Mouse (Mus musculus) hindbrain, embryonic 10.5 days (tissue): ENCODE results near the gene Pcna. TPM values are rescaled to one million over a fixed set of nuclear protein-coding genes. Genes with fewer than 3 reads are reported as not detected.
"Not testable (repeated sequence)": the region's sequence is repeated elsewhere in the genome, so short reads cannot be mapped to it uniquely, and the experiment has no call there.

Source experiments
- DNase-seq: peaks from one replicate; pipeline ENCODE4 v3.0.0-alpha.2; 2017; ENCODE audit warnings: low spot score
- H3K27ac ChIP-seq: fragments of 300-500 bp; sonication (generic); 2 replicates; pipeline ENCODE4 v1.5.1; 2016; ENCODE audit warnings: mild to moderate bottlenecking, moderate library complexity
- H3K27me3 ChIP-seq: fragments of 300-500 bp; sonication (generic); 2 replicates; pipeline ENCODE4 v1.6.1; 2016; ENCODE audit warnings: mild to moderate bottlenecking; ENCODE audit not compliant: poor library complexity, insufficient read depth, severe bottlenecking
- H3K36me3 ChIP-seq: fragments of 300-500 bp; sonication (generic); 2 replicates; pipeline ENCODE4 v1.6.1; 2016; ENCODE audit warnings: mild to moderate bottlenecking, moderate library complexity
- H3K4me1 ChIP-seq: fragments of 300-500 bp; sonication (generic); replicated peaks from 2 replicates; pipeline ENCODE4 v1.6.1; 2016; ENCODE audit warnings: mild to moderate bottlenecking
- H3K4me3 ChIP-seq: fragments of 300-500 bp; sonication (generic); 2 replicates; pipeline ENCODE4 v1.5.1; 2016; ENCODE audit warnings: mild to moderate bottlenecking, moderate library complexity
- H3K9me3 ChIP-seq: fragments of 300-500 bp; sonication (generic); 2 replicates; pipeline ENCODE4 v1.6.1; 2016; ENCODE audit warnings: mild to moderate bottlenecking, moderate library complexity
- WGBS: fragments of 180-500 bp; shearing (Covaris S2); methylation state at CpG from one replicate; pipeline ENCODE4 v1.1.7; 2016; 5-methylcytosine and 5-hydroxymethylcytosine counted together
- polyA plus RNA-seq: library from polyadenylated mRNA; unstranded; fragments of >200 nt; fragmentation: Nextera tagmentation; extraction: Ambion mirVana; gene quantifications from 2 replicates; pipeline ENCODE4 v1.2.1, GENCODE M21; 2016

Gene Pcna
- 311 and 400 TPM in 2 replicates for polyA plus RNA-seq

GRCm38 (mm10) chr2:132252542-132253528 lies at the start of gene Pcna:
Pcna (minus strand) TSS chr2:132253314.
- Histone ChIP-seq H3K4me3 (peak within 1 kb of the TSS; percentile 75), H3K4me1 (peaks cover 51% of the 10 kb centered on the region), H3K36me3 (peaks cover 36% of the 10 kb centered on the region), H3K9me3 (no peaks in the 10 kb centered on the region), H3K27me3 (no peaks in the 10 kb centered on the region), H3K27ac (peak within 1 kb of the TSS; percentile 89)
- WGBS = under 1% methylated on average over 79 of the region's 79 CpGs
- peak; percentile 97 for DNase-seq

- H3K27ac ChIP-seq = no peak overlapping the region
- no peaks in the 10 kb centered on the region for H3K9me3 ChIP-seq
- no peaks in the 10 kb centered on the region; the same call in 1 of the 2 replicates for H3K4me1 ChIP-seq
- WGBS = 91% methylated on average over 4 of the region's 4 CpGs
- H3K4me3 ChIP-seq = no peak overlapping the region
- peaks cover 97% of the 10 kb centered on the region for H3K36me3 ChIP-seq
- H3K27me3 ChIP-seq = no peaks in the 10 kb centered on the region
- DNase-seq = no peak
These were observed 48.3 kb upstream of the Pcna start for GRCm38 (mm10) chr2:132301436-132301835.

- Histone ChIP-seq H3K4me1 (no peaks in the 10 kb centered on the region), H3K36me3 (peaks cover 96% of the 10 kb centered on the region), H3K9me3 (no peaks in the 10 kb centered on the region), H3K27me3 (no peaks in the 10 kb centered on the region), H3K27ac (no peak overlapping the region), H3K4me3 (no peak overlapping the region)
- no peak for DNase-seq
- WGBS = 98% methylated on average over 4 of the region's 4 CpGs
These were observed 45.1 kb upstream of the Pcna start for GRCm38 (mm10) chr2:132298250-132298649.

- no peak overlapping the region for H3K27ac ChIP-seq
- peaks cover 55% of the 10 kb centered on the region for H3K36me3 ChIP-seq
- peaks cover 21% of the 10 kb centered on the region for H3K4me1 ChIP-seq
- no peaks in the 10 kb centered on the region for H3K27me3 ChIP-seq
- H3K4me3 ChIP-seq = no peak overlapping the region
- DNase-seq = no peak
- H3K9me3 ChIP-seq = no peaks in the 10 kb centered on the region
- WGBS = 91% methylated on average over 10 of the region's 10 CpGs
These were observed 40.8 kb upstream of the Pcna start for GRCm38 (mm10) chr2:132293694-132294450.

GRCm38 (mm10) chr2:132292083-132292482 lies 39.0 kb upstream of the Pcna start:
- H3K4me3 ChIP-seq = no peak overlapping the region
- no peak for DNase-seq
- 35% methylated on average over 4 of the region's 4 CpGs for WGBS

GRCm38 (mm10) chr2:132291265-132291664 lies 38.2 kb upstream of the Pcna start:
- peak overlapping the region; percentile 45 for H3K27ac ChIP-seq
- H3K4me1 ChIP-seq = peaks cover 21% of the 10 kb centered on the region
- DNase-seq = no peak
- 0 out of 2 replicates have a peak, but pooled peaks cover 3% of the 10 kb centered on the region for H3K9me3 ChIP-seq
- H3K36me3 ChIP-seq = peaks cover 29% of the 10 kb centered on the region
- no peak overlapping the region for H3K4me3 ChIP-seq
- 67% methylated on average over 3 of the region's 3 CpGs for WGBS
- H3K27me3 ChIP-seq = no peaks in the 10 kb centered on the region

More at GRCm38 (mm10) chr2:132292083-132292482, 39.0 kb upstream of the Pcna start:
- Histone ChIP-seq H3K36me3 (peaks cover 38% of the 10 kb centered on the region), H3K4me1 (peaks cover 21% of the 10 kb centered on the region), H3K9me3 (0 out of 2 replicates have a peak, but pooled peaks cover 2% of the 10 kb centered on the region), H3K27me3 (no peaks in the 10 kb centered on the region), H3K27ac (peak overlapping the region; percentile 41; the same call in 1 of the 2 replicates)

DNA sequence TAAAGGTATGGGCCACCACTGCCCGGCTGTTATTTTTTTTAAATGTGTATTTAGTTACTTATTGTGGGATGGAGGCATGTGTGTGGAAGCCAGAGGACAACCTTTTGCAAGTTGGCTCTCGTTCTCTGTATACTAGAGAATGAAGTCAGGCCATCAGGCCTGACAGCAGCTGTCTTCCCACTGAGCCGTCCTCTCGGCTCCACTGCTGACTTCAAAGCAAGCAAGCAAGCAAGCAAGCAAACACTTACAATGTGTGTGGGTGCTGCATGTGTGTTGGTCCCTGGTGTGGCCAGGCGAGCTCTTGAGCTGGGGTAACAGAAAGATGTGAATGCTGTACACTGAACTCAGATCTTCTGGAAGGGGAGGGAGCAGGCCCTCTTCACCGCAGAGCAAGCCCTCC lies 37.7 kb upstream of the Pcna start:
- H3K4me1 ChIP-seq = peaks cover 21% of the 10 kb centered on the region
- H3K9me3 ChIP-seq = 0 out of 2 replicates have a peak, but pooled peaks cover 3% of the 10 kb centered on the region
- no peaks in the 10 kb centered on the region for H3K27me3 ChIP-seq
- WGBS = 68% methylated on average over 6 of the region's 6 CpGs
- peaks cover 25% of the 10 kb centered on the region for H3K36me3 ChIP-seq
- H3K4me3 ChIP-seq = no peak overlapping the region
- peak overlapping the region; percentile 45; the same call in 1 of the 2 replicates for H3K27ac ChIP-seq
- no peak for DNase-seq

GRCm38 (mm10) chr2:132289213-132289612 lies 36.1 kb upstream of the Pcna start:
- H3K36me3 ChIP-seq = peaks cover 19% of the 10 kb centered on the region
- H3K27ac ChIP-seq, H3K4me3 ChIP-seq, DNase-seq, H3K27me3 ChIP-seq, H3K9me3 ChIP-seq: not testable (repeated sequence)
- H3K4me1 ChIP-seq = peaks cover 28% of the 10 kb centered on the region
- 79% methylated on average over 5 of the region's 7 CpGs for WGBS

GRCm38 (mm10) chr2:132286376-132287076 lies 33.4 kb upstream of the Pcna start:
- H3K4me3 ChIP-seq = no peak overlapping the region
- peaks cover 10% of the 10 kb centered on the region; the same call in 1 of the 2 replicates for H3K36me3 ChIP-seq
- WGBS = 89% methylated on average over 9 of the region's 9 CpGs
- H3K27me3 ChIP-seq = no peaks in the 10 kb centered on the region
- DNase-seq = no peak
- peaks cover 42% of the 10 kb centered on the region for H3K4me1 ChIP-seq
- no peak overlapping the region for H3K27ac ChIP-seq
- H3K9me3 ChIP-seq = 0 out of 2 replicates have a peak, but pooled peaks cover 3% of the 10 kb centered on the region

GRCm38 (mm10) chr2:132285722-132286121 lies 32.6 kb upstream of the Pcna start:
- H3K4me3 ChIP-seq, H3K9me3 ChIP-seq, H3K27me3 ChIP-seq, DNase-seq, H3K27ac ChIP-seq: not testable (repeated sequence)
- Histone ChIP-seq H3K36me3 (peaks cover 12% of the 10 kb centered on the region), H3K4me1 (peaks cover 37% of the 10 kb centered on the region)
- 92% methylated on average over 5 of the region's 5 CpGs for WGBS

- no peak overlapping the region for H3K4me3 ChIP-seq
- H3K9me3 ChIP-seq = 0 out of 2 replicates have a peak, but pooled peaks cover 3% of the 10 kb centered on the region
- H3K27me3 ChIP-seq = no peaks in the 10 kb centered on the region
- 85% methylated on average over 12 of the region's 12 CpGs for WGBS
- H3K27ac ChIP-seq = peak overlapping the region; percentile 42; the same call in 1 of the 2 replicates
- peaks cover 16% of the 10 kb centered on the region for H3K36me3 ChIP-seq
- H3K4me1 ChIP-seq = peaks cover 40% of the 10 kb centered on the region
- DNase-seq = no peak
These were observed 31.5 kb upstream of the Pcna start for GRCm38 (mm10) chr2:132284492-132285139.
